Mouse (Mus musculus) stomach, postnatal 0 days (tissue): ENCODE results near the gene Itgb7. TPM values are rescaled to one million over a fixed set of nuclear protein-coding genes. Genes with fewer than 3 reads are reported as not detected.

Experiments used
- ATAC-seq: fragments of 200-750 bp; cut with Nextera tagmentation; 2 replicates; pipeline ENCODE4 v1.8.0; 2017; ENCODE audit not compliant: low FRiP score, low TSS enrichment
- DNase-seq: peaks from one replicate; pipeline ENCODE4 v3.0.0-alpha.2; 2016; ENCODE audit warnings: low spot score
- H3K27ac ChIP-seq: fragments of 300-500 bp; sonication (generic); replicated peaks from 2 replicates; pipeline ENCODE4 v1.5.1; 2014; ENCODE audit warnings: mild to moderate bottlenecking, control low read depth
- H3K27me3 ChIP-seq: fragments of 300-500 bp; sonication (generic); 2 replicates; pipeline ENCODE4 v1.6.1; 2014; ENCODE audit warnings: low read length; ENCODE audit not compliant: control insufficient read depth, insufficient read depth
- H3K36me3 ChIP-seq: fragments of 300-500 bp; sonication (generic); 2 replicates; pipeline ENCODE4 v1.6.1; 2014; ENCODE audit warnings: low read length, mixed read lengths; ENCODE audit not compliant: control insufficient read depth, insufficient read depth
- H3K4me1 ChIP-seq: fragments of 300-500 bp; sonication (generic); replicated peaks from 2 replicates; pipeline ENCODE4 v1.6.1; 2014; ENCODE audit warnings: antibody characterized with exemption; ENCODE audit not compliant: control insufficient read depth, insufficient read depth
- H3K4me2 ChIP-seq: fragments of 300-500 bp; sonication (generic); replicated peaks from 2 replicates; pipeline ENCODE4 v1.6.1; 2014; ENCODE audit warnings: low read depth, mild to moderate bottlenecking, control low read depth, moderate library complexity
- H3K4me3 ChIP-seq: fragments of 300-500 bp; sonication (generic); 2 replicates; pipeline ENCODE4 v1.5.1; 2014; ENCODE audit warnings: low read depth, low read length, control low read depth
- H3K9ac ChIP-seq: fragments of 300-500 bp; sonication (generic); 2 replicates; pipeline ENCODE4 v1.6.1; 2014; ENCODE audit warnings: mild to moderate bottlenecking, low read length, control low read depth, mixed read lengths
- H3K9me3 ChIP-seq: fragments of 300-500 bp; sonication (generic); 2 replicates; pipeline ENCODE4 v1.6.1; 2016; ENCODE audit warnings: low read length; ENCODE audit not compliant: control insufficient read depth
- CTCF ChIP-seq: IDR thresholded peaks from 2 replicates; pipeline ENCODE4 v1.5.1; 2016; ENCODE audit warnings: antibody characterized with exemption, low read depth, mild to moderate bottlenecking, moderate library complexity
- EP300 ChIP-seq: optimal IDR thresholded peaks from 2 replicates; pipeline ENCODE3; 2016; ENCODE audit warnings: antibody characterized with exemption
- WGBS: fragments of 180-500 bp; shearing (Covaris S2); extraction: QIAGEN DNeasy Blood & Tissue Kit; methylation state at CpG from one replicate; pipeline ENCODE4 v1.1.7; 2014; 5-methylcytosine and 5-hydroxymethylcytosine counted together
- polyA plus RNA-seq: library from polyadenylated mRNA; unstranded; fragments of >200 nt; fragmentation: Nextera tagmentation; extraction: Ambion mirVana; gene quantifications from 2 replicates; pipeline ENCODE4 v1.2.1, GENCODE M21; 2015

Gene Itgb7
- polyA plus RNA-seq, 1 experiment from 2014 or later: 1.2 TPM

DNA sequence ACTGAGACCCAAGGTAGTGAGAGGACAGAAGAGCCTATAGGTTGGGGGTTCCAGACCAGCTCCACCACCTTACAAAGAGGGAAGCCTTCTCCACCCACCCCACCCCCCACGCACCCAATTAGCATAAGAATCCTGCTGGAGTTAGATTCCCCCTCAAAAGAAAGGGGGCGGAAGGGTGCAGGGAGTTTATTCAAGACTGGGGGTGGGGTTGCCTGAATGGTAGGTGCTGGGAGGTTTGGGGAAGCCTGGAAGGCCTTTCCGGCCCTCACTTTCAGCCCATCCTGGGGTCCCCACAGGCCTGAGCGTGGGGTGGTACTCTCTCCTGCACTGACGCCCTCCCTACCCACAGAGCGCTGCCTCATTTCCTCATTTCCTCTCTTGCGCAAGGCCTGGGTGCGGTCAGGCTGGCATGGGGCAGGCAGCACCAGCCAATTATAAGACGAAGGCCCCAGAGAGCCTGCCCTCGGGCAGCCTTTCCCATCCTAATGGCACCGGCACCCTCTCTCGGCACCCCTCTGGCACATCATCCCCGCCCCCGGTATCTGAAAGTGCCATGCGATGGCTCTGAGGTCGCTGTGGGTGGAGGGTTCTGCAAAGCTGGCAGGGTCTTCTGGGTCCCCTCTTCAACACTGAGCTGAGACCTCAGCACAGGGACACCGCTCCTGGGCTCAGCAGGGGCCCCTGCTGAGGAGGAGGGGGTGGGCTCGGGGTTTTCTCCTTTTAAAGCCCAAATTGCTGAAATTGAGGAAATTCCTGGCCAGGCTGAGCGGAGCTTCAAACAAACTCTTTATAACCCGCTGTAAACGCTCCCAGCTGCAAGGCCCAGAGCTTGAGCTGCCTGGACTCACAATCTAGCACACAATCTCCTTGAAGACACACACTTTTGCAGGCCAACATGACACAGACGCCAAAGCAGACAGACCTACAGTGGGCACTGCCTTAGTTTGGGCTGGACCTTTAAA, 11.8 kb upstream of the Itgb7 start:
- H3K27me3 ChIP-seq: no peaks in the 10 kb centered on the region
- H3K4me3 ChIP-seq: peak overlapping the region; percentile 66; the same call in 1 of the 2 replicates
- ATAC-seq (peak; percentile 30; the same call in 1 of the 2 replicates), DNase-seq (peak; percentile 89)
- peaks cover 6% of the 10 kb centered on the region; the same call in 1 of the 2 replicates for H3K36me3 ChIP-seq
- H3K27ac ChIP-seq: peak overlapping the region; percentile 78
- TF ChIP-seq CTCF (no peak; the same call in 1 of the 2 replicates), EP300 (no peak)
- 23% methylated on average over 22 of the region's 22 CpGs for WGBS
- peaks cover 10% of the 10 kb centered on the region for H3K4me1 ChIP-seq
- peak overlapping the region; percentile 93 for H3K4me2 ChIP-seq
- peak overlapping the region; percentile 45 for H3K9ac ChIP-seq
- no peaks in the 10 kb centered on the region for H3K9me3 ChIP-seq

DNA sequence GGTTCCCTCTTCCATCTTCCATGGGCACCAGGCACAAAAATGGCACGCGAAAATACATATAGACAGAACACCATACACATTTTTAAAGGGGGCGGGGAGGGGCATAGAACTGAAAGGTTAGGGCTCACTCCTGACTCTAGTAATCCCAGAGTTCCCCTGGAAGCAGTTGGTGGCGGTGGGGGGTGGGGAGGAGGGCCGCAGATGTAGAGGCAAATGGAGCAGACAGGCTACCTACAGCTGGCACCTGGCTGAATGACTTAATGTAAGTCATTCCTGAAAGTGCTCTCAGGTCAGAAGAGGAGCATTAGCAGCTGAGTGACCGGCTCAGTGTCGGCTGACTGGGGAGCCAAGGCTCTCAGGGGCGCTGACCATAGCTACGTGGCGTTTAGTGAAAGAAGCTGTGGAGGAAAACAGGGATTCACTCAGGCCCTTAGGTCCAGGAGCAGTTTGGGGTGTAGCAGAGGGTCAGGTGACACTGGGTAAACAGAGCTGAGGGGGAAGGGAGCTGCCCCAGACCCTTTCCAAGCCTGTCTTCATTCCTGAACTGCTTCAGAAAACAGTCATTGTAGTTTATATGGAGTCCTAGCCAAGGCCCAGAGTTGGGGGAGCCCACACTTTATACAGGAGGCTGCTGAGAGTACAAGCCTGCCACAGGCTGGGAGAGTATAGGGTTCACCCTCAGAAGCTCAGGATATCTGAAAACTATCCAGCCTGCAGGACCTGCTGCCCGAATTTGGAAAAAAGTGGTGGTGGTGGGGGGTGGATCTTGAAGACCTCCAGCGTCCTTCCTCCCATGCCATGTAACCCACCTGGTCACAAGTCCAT, 10.9 kb upstream of the Itgb7 start:
- Histone ChIP-seq H3K4me2 (peak overlapping the region; percentile 93; the same call in 1 of the 2 replicates), H3K36me3 (peaks cover 6% of the 10 kb centered on the region; the same call in 1 of the 2 replicates), H3K4me3 (no peak overlapping the region), H3K4me1 (peaks cover 10% of the 10 kb centered on the region), H3K9me3 (no peaks in the 10 kb centered on the region), H3K27me3 (no peaks in the 10 kb centered on the region), H3K9ac (peak overlapping the region; percentile 27), H3K27ac (peak overlapping the region; percentile 78)
- TF ChIP-seq EP300 (no peak), CTCF (no peak)
- ATAC-seq (no peak), DNase-seq (no peak)
- 50% methylated on average over 12 of the region's 12 CpGs for WGBS

DNA sequence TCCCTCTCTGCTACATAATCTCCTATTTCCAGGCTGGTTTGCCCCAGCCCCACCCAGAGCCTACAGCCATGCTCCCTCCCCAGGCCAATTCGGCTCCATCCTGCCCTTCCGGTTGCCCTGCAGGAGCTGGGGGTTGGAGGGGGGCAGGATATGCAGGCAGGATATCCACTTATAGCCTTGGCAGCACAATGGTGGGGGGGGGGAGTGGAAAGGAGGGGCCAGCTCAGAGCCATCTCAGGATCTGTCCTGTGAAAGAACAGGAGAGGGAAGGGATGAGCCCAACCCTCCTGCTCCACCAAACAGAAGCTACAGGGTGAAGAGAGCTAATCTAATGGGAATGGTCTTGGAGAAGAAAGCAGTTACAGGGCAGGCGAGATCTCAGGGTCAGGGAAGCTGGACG, 8.9 kb upstream of the Itgb7 start:
- Histone ChIP-seq H3K4me3 (no peak overlapping the region), H3K9me3 (no peaks in the 10 kb centered on the region), H3K4me1 (peaks cover 10% of the 10 kb centered on the region), H3K9ac (no peak overlapping the region), H3K27ac (no peak overlapping the region), H3K4me2 (no peak overlapping the region), H3K27me3 (no peaks in the 10 kb centered on the region), H3K36me3 (peaks cover 9% of the 10 kb centered on the region; the same call in 1 of the 2 replicates)
- no peak for ATAC-seq
- WGBS: 80% methylated on average over 4 of the region's 4 CpGs
- DNase-seq: no peak
- TF ChIP-seq EP300 (no peak), CTCF (no peak)

DNA sequence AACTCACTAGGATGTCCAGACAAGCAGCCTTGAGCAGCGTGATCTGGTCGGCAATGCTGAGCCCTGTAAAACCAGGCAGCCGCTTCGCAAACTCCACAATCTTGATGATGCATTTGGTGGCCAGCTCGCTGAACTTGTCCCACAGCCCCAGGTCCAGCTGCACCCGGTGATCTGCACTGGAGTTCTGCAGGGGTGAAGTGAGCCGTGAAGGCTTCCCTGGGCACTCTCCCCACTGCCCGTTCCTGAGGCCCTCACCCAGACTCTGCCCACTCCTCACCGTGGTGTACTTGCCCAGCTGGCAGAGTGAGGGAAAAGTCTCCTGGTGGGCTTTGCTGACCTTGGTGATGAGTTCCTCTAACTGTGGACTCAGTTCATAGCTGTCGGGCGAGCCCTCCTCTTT, 8.1 kb upstream of the Itgb7 start:
- Histone ChIP-seq H3K4me1 (peaks cover 10% of the 10 kb centered on the region), H3K4me2 (no peak overlapping the region), H3K9ac (no peak overlapping the region), H3K27ac (no peak overlapping the region), H3K9me3 (no peaks in the 10 kb centered on the region), H3K36me3 (peaks cover 9% of the 10 kb centered on the region; the same call in 1 of the 2 replicates), H3K27me3 (no peaks in the 10 kb centered on the region), H3K4me3 (no peak overlapping the region)
- WGBS: 72% methylated on average over 11 of the region's 11 CpGs
- DNase-seq: no peak
- no peak for ATAC-seq
- TF ChIP-seq CTCF (no peak), EP300 (no peak)

DNA sequence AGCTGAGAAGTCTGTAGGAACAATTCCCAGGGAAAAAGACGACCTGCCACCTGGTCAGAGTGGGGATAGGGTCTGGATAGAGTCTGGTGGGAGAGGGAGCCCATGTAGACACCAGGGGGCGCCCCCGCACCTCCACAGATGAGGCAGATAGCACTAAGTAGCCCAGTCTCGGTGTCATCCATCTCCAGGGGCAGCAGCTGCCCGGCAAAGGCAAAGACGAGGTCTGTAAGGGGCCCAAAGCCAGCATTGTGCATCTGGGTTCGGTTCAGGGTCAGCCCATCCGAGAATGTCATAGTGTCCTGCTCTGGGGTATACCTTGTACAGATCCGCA, 7.5 kb upstream of the Itgb7 start:
- no peak overlapping the region; the same call in 1 of the 2 replicates for H3K27ac ChIP-seq
- H3K4me3 ChIP-seq: no peak overlapping the region
- H3K9me3 ChIP-seq: no peaks in the 10 kb centered on the region
- TF ChIP-seq EP300 (no peak), CTCF (peak; percentile 88)
- DNase-seq (peak; percentile 83), ATAC-seq (no peak)
- WGBS: 12% methylated on average over 9 of the region's 9 CpGs
- H3K36me3 ChIP-seq: peaks cover 9% of the 10 kb centered on the region; the same call in 1 of the 2 replicates
- H3K4me1 ChIP-seq: peaks cover 10% of the 10 kb centered on the region
- H3K4me2 ChIP-seq: no peak overlapping the region
- H3K27me3 ChIP-seq: no peaks in the 10 kb centered on the region
- H3K9ac ChIP-seq: no peak overlapping the region
